Mouse (Mus musculus) liver, postnatal 0 days (tissue): ENCODE measurements around the gene Akap12. TPM values are rescaled to one million over a fixed set of nuclear protein-coding genes. Genes with fewer than 3 reads are reported as not detected.

Source experiments
- ATAC-seq: fragments of 200-750 bp; cut with Nextera tagmentation; 2 replicates; pipeline ENCODE4 v1.8.0; 2017; ENCODE audit warnings: mild to moderate bottlenecking, moderate library complexity
- DNase-seq: peaks from one replicate; pipeline ENCODE4 v3.0.0-alpha.2; 2016
- H3K27ac ChIP-seq: fragments of 300-500 bp; sonication (generic); 2 replicates; pipeline ENCODE4 v1.5.1; 2014; ENCODE audit warnings: antibody characterized with exemption, moderate library complexity, mild to moderate bottlenecking, low read depth
- H3K27me3 ChIP-seq: fragments of 300-500 bp; sonication (generic); 2 replicates; pipeline ENCODE4 v1.6.1; 2014; ENCODE audit warnings: low read length, control low read depth, mixed read lengths; ENCODE audit not compliant: insufficient read depth
- H3K36me3 ChIP-seq: fragments of 300-500 bp; sonication (generic); replicated peaks from 2 replicates; pipeline ENCODE4 v1.6.1; 2014; ENCODE audit warnings: mild to moderate bottlenecking, control low read depth, low read length, moderate library complexity, mixed read lengths; ENCODE audit not compliant: insufficient read depth
- H3K4me1 ChIP-seq: fragments of 300-500 bp; sonication (generic); 2 replicates; pipeline ENCODE4 v1.6.1; 2014; ENCODE audit warnings: antibody characterized with exemption, mild to moderate bottlenecking, control low read depth; ENCODE audit not compliant: insufficient read depth
- H3K4me2 ChIP-seq: fragments of 300-500 bp; sonication (generic); 2 replicates; pipeline ENCODE4 v1.6.1; 2014; ENCODE audit warnings: low read depth, mild to moderate bottlenecking, low read length, moderate library complexity, mixed read lengths
- H3K4me3 ChIP-seq: fragments of 300-500 bp; sonication (generic); 2 replicates; pipeline ENCODE4 v1.5.1; 2014; ENCODE audit warnings: low read depth, low read length
- H3K9ac ChIP-seq: fragments of 300-500 bp; sonication (generic); replicated peaks from 2 replicates; pipeline ENCODE4 v1.6.1; 2014; ENCODE audit warnings: mild to moderate bottlenecking, moderate library complexity
- H3K9me3 ChIP-seq: fragments of 300-500 bp; sonication (generic); 2 replicates; pipeline ENCODE4 v1.6.1; 2016; ENCODE audit warnings: mild to moderate bottlenecking, control low read depth, low read length, mixed read lengths
- CTCF ChIP-seq: sonication (generic); IDR thresholded peaks from 2 replicates; pipeline ENCODE4 v1.5.1; 2016; ENCODE audit warnings: antibody characterized with exemption, low read depth
- EP300 ChIP-seq: IDR thresholded peaks from 2 replicates; pipeline ENCODE4 v1.6.1; 2016; ENCODE audit warnings: antibody characterized with exemption, low read depth, mild to moderate bottlenecking
- WGBS: fragments of 180-500 bp; shearing (Covaris S2); extraction: QIAGEN DNeasy Blood & Tissue Kit; methylation state at CpG from one replicate; pipeline ENCODE4 v1.1.7; 2014; ENCODE audit not compliant: insufficient replicate concordance; 5-methylcytosine and 5-hydroxymethylcytosine counted together
- polyA plus RNA-seq: library from polyadenylated mRNA; unstranded; fragments of >200 nt; fragmentation: Nextera tagmentation; extraction: Ambion mirVana; gene quantifications from 2 replicates; pipeline ENCODE4 v1.2.1, GENCODE M21; 2015

Akap12 gene
- polyA plus RNA-seq, 1 experiment from 2014 or later, result 3.9 TPM

GRCm38 (mm10) chr10:4346489-4347135 is 80.4 kb downstream of the Akap12 start:
- H3K4me3 ChIP-seq, result peak overlapping the region; percentile 36
- ATAC-seq (peak; percentile 96), DNase-seq (peak; percentile 90)
- H3K4me1 ChIP-seq, result peaks cover 5% of the 10 kb centered on the region
- 10% methylated on average over 28 of the region's 28 CpGs for WGBS
- TF ChIP-seq EP300 (no peak), CTCF (peak; percentile 89)
- H3K36me3 ChIP-seq, result no peaks in the 10 kb centered on the region
- no peaks in the 10 kb centered on the region for H3K9me3 ChIP-seq
- H3K4me2 ChIP-seq, result peak overlapping the region; percentile 71
- peak overlapping the region; percentile 54 for H3K9ac ChIP-seq
- H3K27me3 ChIP-seq, result no peaks in the 10 kb centered on the region
- no peak overlapping the region for H3K27ac ChIP-seq

DNA sequence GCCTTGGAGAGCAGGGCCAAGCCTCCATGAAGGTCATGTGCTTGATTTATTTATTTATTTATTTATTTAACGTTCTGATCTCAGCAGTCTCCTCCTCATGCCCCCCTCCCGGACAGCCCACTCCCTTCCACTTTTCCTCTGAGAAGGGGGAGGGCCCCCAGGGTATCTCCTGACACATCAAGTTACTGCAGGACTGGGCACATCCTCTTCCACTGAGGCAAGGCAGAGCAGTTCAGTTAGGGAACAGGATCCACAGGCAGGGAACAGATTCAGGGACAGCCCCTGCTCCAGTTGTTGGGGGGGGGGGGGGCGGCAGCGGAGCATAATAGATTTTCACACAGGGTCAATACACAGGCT is 80.9 kb downstream of the Akap12 start:
- H3K4me1 ChIP-seq, result peaks cover 5% of the 10 kb centered on the region
- H3K9ac ChIP-seq, result no peak overlapping the region
- H3K9me3 ChIP-seq, result no peaks in the 10 kb centered on the region
- H3K36me3 ChIP-seq, result no peaks in the 10 kb centered on the region
- DNase-seq, result no peak
- H3K27me3 ChIP-seq, result no peaks in the 10 kb centered on the region
- no peak; the same call in 1 of the 2 replicates for ATAC-seq
- H3K4me3 ChIP-seq, result peak overlapping the region; percentile 36; the same call in 1 of the 2 replicates
- TF ChIP-seq CTCF, result no peak
- TF ChIP-seq EP300, result no peak
- 66% methylated on average over 4 of the region's 4 CpGs for WGBS
- no peak overlapping the region for H3K27ac ChIP-seq
- peak overlapping the region; percentile 71 for H3K4me2 ChIP-seq

DNA sequence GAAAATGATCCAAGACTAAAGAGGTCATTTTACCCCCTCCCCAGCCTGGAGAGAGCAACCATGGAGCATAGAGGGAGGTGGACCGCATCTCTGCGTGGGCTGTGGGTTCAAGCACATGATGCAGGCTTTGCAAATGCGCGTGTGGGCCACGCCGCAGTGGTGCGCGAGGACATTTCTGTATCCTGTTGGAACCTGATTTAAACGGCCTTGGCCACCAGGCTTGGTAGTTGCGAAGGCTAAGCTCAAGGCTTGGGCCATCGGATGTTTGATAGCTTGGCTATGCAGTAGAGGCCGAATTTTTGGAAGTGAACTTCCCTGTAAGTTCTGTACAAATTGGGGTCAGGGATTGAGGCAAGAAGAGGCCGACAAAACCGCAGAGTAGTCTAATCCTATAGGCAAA is 81.4 kb downstream of the Akap12 start:
- H3K4me3 ChIP-seq, result no peak overlapping the region
- no peak overlapping the region for H3K4me2 ChIP-seq
- H3K36me3 ChIP-seq, result no peaks in the 10 kb centered on the region
- no peak overlapping the region for H3K9ac ChIP-seq
- no peak for DNase-seq
- no peaks in the 10 kb centered on the region for H3K9me3 ChIP-seq
- H3K27ac ChIP-seq, result no peak overlapping the region
- no peak for TF ChIP-seq EP300
- 89% methylated on average over 14 of the region's 14 CpGs for WGBS
- H3K4me1 ChIP-seq, result peaks cover 5% of the 10 kb centered on the region
- H3K27me3 ChIP-seq, result no peaks in the 10 kb centered on the region
- ATAC-seq, result no peak

GRCm38 (mm10) chr10:4354371-4355260 is 88.4 kb downstream of the Akap12 start:
- Histone ChIP-seq H3K4me2 (no peak overlapping the region), H3K27ac (no peak overlapping the region), H3K4me1 (no peaks in the 10 kb centered on the region)

GRCm38 (mm10) chr10:4355882-4356451 is 89.8 kb downstream of the Akap12 start:
- no peak for ATAC-seq
- 0 out of 2 replicates have a peak, but pooled peaks cover 10% of the 10 kb centered on the region for H3K36me3 ChIP-seq
- H3K9ac ChIP-seq, result no peak overlapping the region
- TF ChIP-seq CTCF (no peak), EP300 (no peak)
- H3K4me1 ChIP-seq, result no peaks in the 10 kb centered on the region
- no peak overlapping the region for H3K4me3 ChIP-seq
- 62% methylated on average over 19 of the region's 19 CpGs for WGBS
- no peak overlapping the region for H3K27ac ChIP-seq
- H3K27me3 ChIP-seq, result no peaks in the 10 kb centered on the region
- no peaks in the 10 kb centered on the region for H3K9me3 ChIP-seq
- no peak overlapping the region for H3K4me2 ChIP-seq
- DNase-seq, result no peak

More at GRCm38 (mm10) chr10:4354371-4355260, 88.4 kb downstream of the Akap12 start:
- DNase-seq (no peak), ATAC-seq (no peak)
- no peak overlapping the region for H3K4me3 ChIP-seq
- no peaks in the 10 kb centered on the region for H3K9me3 ChIP-seq
- H3K36me3 ChIP-seq, result 0 out of 2 replicates have a peak, but pooled peaks cover 10% of the 10 kb centered on the region
- no peak overlapping the region for H3K9ac ChIP-seq
- H3K27me3 ChIP-seq, result no peaks in the 10 kb centered on the region
- no peak for TF ChIP-seq EP300
- TF ChIP-seq CTCF, result no peak
- 80% methylated on average over 38 of the region's 38 CpGs for WGBS

- Histone ChIP-seq H3K9ac (no peak overlapping the region), H3K27ac (no peak overlapping the region), H3K27me3 (no peaks in the 10 kb centered on the region), H3K4me2 (no peak overlapping the region), H3K4me1 (no peaks in the 10 kb centered on the region), H3K9me3 (no peaks in the 10 kb centered on the region), H3K36me3 (0 out of 2 replicates have a peak, but pooled peaks cover 10% of the 10 kb centered on the region), H3K4me3 (no peak overlapping the region)
- TF ChIP-seq EP300 (no peak), CTCF (no peak)
- ATAC-seq (no peak), DNase-seq (no peak)
- WGBS, result 37% methylated on average over 5 of the region's 5 CpGs
These were observed 90.5 kb downstream of the Akap12 start for GRCm38 (mm10) chr10:4356640-4357039.
